17 mouse cellular contexts compared by ENCODE assay signal in genomic region chr16:73007434-73007833, GRCm38 (mm10).
DNase-seq lines count a peak whose midpoint lies in the region; ATAC-seq and TF ChIP-seq lines count a peak whose summit lies in the region.
"Had no signal": no experiment of that assay in that cellular context is flagged by ENCODE, and none has a peak within 500 bp of the region (broad histone marks: within the 10 kb centered on the region; RNA-seq: fewer than 3 reads in every experiment).

No protein-coding gene starts in this region.

- H3K4me3 ChIP-seq in forebrain, embryonic 14.5 days (ENCODE audit: low read depth, low read length): no peak overlapping the region
- H3K4me3 ChIP-seq in forebrain, embryonic 13.5 days: no peak overlapping the region
- H3K4me3 ChIP-seq in limb, embryonic 12.5 days (replicated peaks): no peak overlapping the region
- H3K4me3 ChIP-seq in neural tube, embryonic 15.5 days (replicated peaks): no peak overlapping the region
- H3K4me3 ChIP-seq in midbrain, postnatal 0 days (ENCODE audit: low read depth, low read length): no peak overlapping the region
- H3K4me3 ChIP-seq: gastrocnemius, adult 2 months; liver, embryonic 12.5 days; megakaryocyte, embryonic 14.5 days; myocyte had no signal

- peak; percentile 29; the same call in 1 of the 2 replicates for ATAC-seq in forebrain, embryonic 14.5 days
- ATAC-seq in forebrain, embryonic 13.5 days: no peak
- peak; percentile 66; the same call in 1 of the 2 replicates for ATAC-seq in limb, embryonic 12.5 days (ENCODE audit: insufficient number of reproducible peaks, insufficient read depth, low FRiP score, low TSS enrichment, low read depth)
- peak; percentile 47; the same call in 1 of the 2 replicates for ATAC-seq in neural tube, embryonic 15.5 days (ENCODE audit: low FRiP score)
- ATAC-seq in megakaryocyte, adult 5-6 weeks (ENCODE audit: poor library complexity, severe bottlenecking): no peak
- no peak for ATAC-seq in midbrain, postnatal 0 days (ENCODE audit: low FRiP score)
- ATAC-seq: liver, embryonic 12.5 days had no signal

- TF ChIP-seq CTCF in midbrain, postnatal 0 days (IDR thresholded peaks at IDR 0.05): no peak

- H3K9me3 ChIP-seq in forebrain, embryonic 14.5 days (replicated peaks; ENCODE audit: control insufficient read depth, low read length): no peaks in the 10 kb centered on the region
- no peaks in the 10 kb centered on the region for H3K9me3 ChIP-seq in forebrain, embryonic 13.5 days (replicated peaks)
- H3K9me3 ChIP-seq in limb, embryonic 12.5 days: no peaks in the 10 kb centered on the region
- H3K9me3 ChIP-seq in neural tube, embryonic 15.5 days (replicated peaks): no peaks in the 10 kb centered on the region
- no peaks in the 10 kb centered on the region for H3K9me3 ChIP-seq in midbrain, postnatal 0 days (ENCODE audit: low read length)
- H3K9me3 ChIP-seq: liver, embryonic 12.5 days had no signal

- no peak overlapping the region for H3K4me2 ChIP-seq in forebrain, embryonic 14.5 days (ENCODE audit: low read length)
- no peak overlapping the region for H3K4me2 ChIP-seq in forebrain, embryonic 13.5 days
- peak overlapping the region; percentile 31; the same call in 1 of the 2 replicates for H3K4me2 ChIP-seq in limb, embryonic 12.5 days
- H3K4me2 ChIP-seq in neural tube, embryonic 15.5 days: peak overlapping the region; percentile 30
- no peak overlapping the region for H3K4me2 ChIP-seq in midbrain, postnatal 0 days (ENCODE audit: low read depth, low read length, poor library complexity, severe bottlenecking)
- H3K4me2 ChIP-seq: liver, embryonic 12.5 days had no signal

- H3K27me3 ChIP-seq in forebrain, embryonic 14.5 days (replicated peaks; ENCODE audit: control insufficient read depth, insufficient read depth, low read length): no peaks in the 10 kb centered on the region
- no peaks in the 10 kb centered on the region for H3K27me3 ChIP-seq in forebrain, embryonic 13.5 days
- H3K27me3 ChIP-seq in limb, embryonic 12.5 days: no peaks in the 10 kb centered on the region
- no peaks in the 10 kb centered on the region for H3K27me3 ChIP-seq in neural tube, embryonic 15.5 days (replicated peaks)
- no peaks in the 10 kb centered on the region for H3K27me3 ChIP-seq in midbrain, postnatal 0 days (ENCODE audit: insufficient read depth, low read length)
- H3K27me3 ChIP-seq: liver, embryonic 12.5 days; megakaryocyte, embryonic 14.5 days had no signal

- peaks cover 2% of the 10 kb centered on the region; the same call in 1 of the 2 replicates for H3K36me3 ChIP-seq in forebrain, embryonic 14.5 days (ENCODE audit: control insufficient read depth, insufficient read depth, low read length)
- H3K36me3 ChIP-seq in forebrain, embryonic 13.5 days (ENCODE audit: poor library complexity, severe bottlenecking): peaks cover 18% of the 10 kb centered on the region
- H3K36me3 ChIP-seq in limb, embryonic 12.5 days: peaks cover 31% of the 10 kb centered on the region
- H3K36me3 ChIP-seq in neural tube, embryonic 15.5 days: peaks cover 5% of the 10 kb centered on the region; the same call in 1 of the 2 replicates
- no peaks in the 10 kb centered on the region for H3K36me3 ChIP-seq in midbrain, postnatal 0 days (ENCODE audit: insufficient read depth, low read length)

- DNase-seq in forebrain, embryonic 14.5 days (ENCODE audit: low spot score): peak; percentile 38
- DNase-seq in retina, embryonic 14.5 days (ENCODE audit: low spot score): peak; percentile 23
- no peak for DNase-seq in retina, postnatal 1 day
- DNase-seq in midbrain, postnatal 0 days (ENCODE audit: low spot score): no peak
- DNase-seq: cerebellum, adult 18-20 months; gastrocnemius, adult 2 months; heart, postnatal 10 days; kidney, postnatal 14 days; layer of hippocampus, adult 9-11 months; thymus, adult 2 months had no signal

- no peak overlapping the region for H3K9ac ChIP-seq in forebrain, embryonic 14.5 days (ENCODE audit: low read length)
- no peak overlapping the region for H3K9ac ChIP-seq in forebrain, embryonic 13.5 days
- no peak overlapping the region for H3K9ac ChIP-seq in limb, embryonic 12.5 days (replicated peaks)
- H3K9ac ChIP-seq in neural tube, embryonic 15.5 days (replicated peaks): no peak overlapping the region
- H3K9ac ChIP-seq in midbrain, postnatal 0 days (replicated peaks; ENCODE audit: low read length, poor library complexity, severe bottlenecking): no peak overlapping the region
- H3K9ac ChIP-seq: liver, embryonic 12.5 days had no signal

- WGBS in forebrain, embryonic 14.5 days: 21% methylated on average over 8 of the region's 8 CpGs
- WGBS in forebrain, embryonic 13.5 days: 25% methylated on average over 8 of the region's 8 CpGs
- 11% methylated on average over 8 of the region's 8 CpGs for WGBS in limb, embryonic 12.5 days
- WGBS in neural tube, embryonic 15.5 days: 22% methylated on average over 8 of the region's 8 CpGs
- WGBS in midbrain, postnatal 0 days: 54% methylated on average over 8 of the region's 8 CpGs

- H3K4me1 ChIP-seq in forebrain, embryonic 14.5 days (ENCODE audit: control insufficient read depth, insufficient read depth, low read length): peaks cover 3% of the 10 kb centered on the region; the same call in 1 of the 2 replicates
- H3K4me1 ChIP-seq in forebrain, embryonic 13.5 days: peaks cover 9% of the 10 kb centered on the region
- H3K4me1 ChIP-seq in limb, embryonic 12.5 days (replicated peaks): peaks cover 38% of the 10 kb centered on the region
- peaks cover 10% of the 10 kb centered on the region for H3K4me1 ChIP-seq in neural tube, embryonic 15.5 days
- H3K4me1 ChIP-seq in midbrain, postnatal 0 days (ENCODE audit: insufficient read depth, low read length): no peaks in the 10 kb centered on the region
- H3K4me1 ChIP-seq: liver, embryonic 12.5 days; megakaryocyte, embryonic 14.5 days had no signal

- H3K27ac ChIP-seq in forebrain, embryonic 14.5 days (ENCODE audit: low read depth, low read length): no peak overlapping the region
- H3K27ac ChIP-seq in forebrain, embryonic 13.5 days: no peak overlapping the region
- H3K27ac ChIP-seq in limb, embryonic 12.5 days: peak overlapping the region; percentile 74
- 0 out of 2 replicates have a peak overlapping the region, but pooled peaks have one; percentile 25 for H3K27ac ChIP-seq in neural tube, embryonic 15.5 days (replicated peaks)
- H3K27ac ChIP-seq in midbrain, postnatal 0 days (ENCODE audit: low read depth, low read length): no peak overlapping the region
- H3K27ac ChIP-seq: gastrocnemius, adult 2 months; liver, embryonic 12.5 days had no signal

Comparison
In these comparisons a context has a peak if more than half of its experiments do, and no peak if none do; other contexts are left out.
1. ATAC-seq: peak in forebrain, embryonic 14.5 days (single experiment), limb, embryonic 12.5 days (single experiment) and neural tube, embryonic 15.5 days (single experiment); none in forebrain, embryonic 13.5 days (single experiment), megakaryocyte, adult 5-6 weeks (single experiment) and midbrain, postnatal 0 days (single experiment).
2. DNase-seq: peak in forebrain, embryonic 14.5 days (single experiment) and retina, embryonic 14.5 days (single experiment); none in retina, postnatal 1 day (single experiment) and midbrain, postnatal 0 days (single experiment).
3. H3K27ac ChIP-seq: peak in limb, embryonic 12.5 days (single experiment) and neural tube, embryonic 15.5 days (single experiment); none in forebrain, embryonic 14.5 days (single experiment), forebrain, embryonic 13.5 days (single experiment) and midbrain, postnatal 0 days (single experiment).
4. H3K4me2 ChIP-seq: peak in limb, embryonic 12.5 days (single experiment) and neural tube, embryonic 15.5 days (single experiment); none in forebrain, embryonic 14.5 days (single experiment), forebrain, embryonic 13.5 days (single experiment) and midbrain, postnatal 0 days (single experiment).